Mouse (Mus musculus) embryonic facial prominence, embryonic 14.5 days (tissue): ENCODE measurements around the gene Gm45717. TPM values are rescaled to one million over a fixed set of nuclear protein-coding genes. Genes with fewer than 3 reads are reported as not detected.
"Not testable (repeated sequence)": the region's sequence is repeated elsewhere in the genome, so short reads cannot be mapped to it uniquely, and the experiment has no call there.

Source experiments
- ATAC-seq: fragments of 200-750 bp; cut with Nextera tagmentation; 2 replicates; pipeline ENCODE4 v1.8.0; 2017; ENCODE audit warnings: low read depth, moderate number of reproducible peaks, moderate TSS enrichment
- DNase-seq: peaks from one replicate; pipeline ENCODE4 v3.0.0-alpha.2; 2015; ENCODE audit warnings: low spot score
- H3K27ac ChIP-seq: fragments of 300-500 bp; sonication (generic); replicated peaks from 2 replicates; pipeline ENCODE4 v1.5.1; 2014; ENCODE audit warnings: low read depth, mild to moderate bottlenecking, low read length, moderate library complexity
- H3K27me3 ChIP-seq: fragments of 300-500 bp; sonication (generic); replicated peaks from 2 replicates; pipeline ENCODE4 v1.6.1; 2014; ENCODE audit warnings: low read length; ENCODE audit not compliant: control insufficient read depth, insufficient read depth
- H3K36me3 ChIP-seq: fragments of 300-500 bp; sonication (generic); 2 replicates; pipeline ENCODE4 v1.6.1; 2014; ENCODE audit warnings: low read length, mixed read lengths; ENCODE audit not compliant: control insufficient read depth, insufficient read depth
- H3K4me1 ChIP-seq: fragments of 300-500 bp; sonication (generic); 2 replicates; pipeline ENCODE4 v1.6.1; 2014; ENCODE audit warnings: antibody characterized with exemption, low read length; ENCODE audit not compliant: control insufficient read depth, insufficient read depth
- H3K4me2 ChIP-seq: fragments of 300-500 bp; sonication (generic); 2 replicates; pipeline ENCODE4 v1.6.1; 2014; ENCODE audit warnings: low read depth, mild to moderate bottlenecking, low read length, moderate library complexity, mixed read lengths
- H3K4me3 ChIP-seq: fragments of 300-500 bp; sonication (generic); 2 replicates; pipeline ENCODE4 v1.5.1; 2014; ENCODE audit warnings: low read depth, mild to moderate bottlenecking, low read length
- H3K9ac ChIP-seq: fragments of 300-500 bp; sonication (generic); 2 replicates; pipeline ENCODE4 v1.6.1; 2014; ENCODE audit warnings: low read depth, mild to moderate bottlenecking, low read length, moderate library complexity, mixed read lengths
- H3K9me3 ChIP-seq: fragments of 300-500 bp; sonication (generic); 2 replicates; pipeline ENCODE4 v1.6.1; 2016; ENCODE audit warnings: low read length; ENCODE audit not compliant: control insufficient read depth
- whole genome bisulfite sequencing: fragments of 180-500 bp; shearing (Covaris S2); extraction: QIAGEN DNeasy Blood & Tissue Kit; methylation state at CpG from one replicate; pipeline ENCODE4 v1.1.7; 2014; 5-methylcytosine and 5-hydroxymethylcytosine counted together
- polyA plus RNA-seq: library from polyadenylated mRNA; unstranded; fragments of >200 nt; fragmentation: Nextera tagmentation; extraction: Ambion mirVana; gene quantifications from 2 replicates; pipeline ENCODE4 v1.2.1, GENCODE M21; 2014

Gm45717 gene
- polyA plus RNA-seq, 1 experiment from 2014 or later: not detected

DNA sequence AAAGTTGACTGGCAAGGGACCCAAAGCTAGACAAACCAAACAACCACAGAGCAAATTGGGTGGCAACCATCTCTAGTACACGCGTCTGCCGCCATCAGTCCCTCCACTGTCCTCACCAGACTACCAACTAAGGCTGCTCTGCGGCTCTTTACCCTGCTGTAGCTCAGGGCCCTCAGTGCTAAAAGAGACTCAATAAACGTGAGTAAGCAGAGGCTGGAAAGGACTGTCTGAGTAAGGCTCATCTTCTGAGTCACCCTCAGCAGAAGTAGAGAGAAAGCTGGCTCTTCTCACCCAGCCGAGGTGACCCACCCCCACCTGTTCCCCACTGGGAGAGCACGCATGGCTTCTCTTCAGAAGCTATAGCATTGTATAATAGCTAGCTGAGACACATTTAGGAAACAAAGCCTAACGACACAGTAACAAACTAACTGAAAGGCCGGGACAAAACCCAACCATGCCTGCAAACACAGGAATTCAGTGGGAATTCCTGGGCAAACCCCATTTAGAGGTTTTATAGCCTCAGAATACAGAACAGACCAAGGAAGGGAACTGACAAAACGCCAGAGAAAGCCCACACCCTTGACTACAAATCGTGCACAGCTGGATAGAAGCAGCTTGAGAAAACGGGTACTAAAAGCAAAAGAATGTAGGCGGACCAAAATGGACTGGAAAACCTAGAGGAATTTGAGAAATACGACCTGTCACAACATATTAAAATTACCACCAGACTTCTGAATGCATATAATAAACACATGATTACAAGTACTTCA is 17.8 kb upstream of the Gm45717 start:
- Histone ChIP-seq H3K27ac (peak overlapping the region; percentile 53; the same call in 1 of the 2 replicates), H3K4me1 (peaks cover 27% of the 10 kb centered on the region), H3K36me3 (no peaks in the 10 kb centered on the region), H3K9me3 (no peaks in the 10 kb centered on the region), H3K27me3 (no peaks in the 10 kb centered on the region), H3K9ac (no peak overlapping the region), H3K4me2 (no peak overlapping the region), H3K4me3 (no peak overlapping the region)
- DNase-seq (peak; percentile 80), ATAC-seq (no peak)
- 27% methylated on average over 14 of the region's 14 CpGs for WGBS

DNA sequence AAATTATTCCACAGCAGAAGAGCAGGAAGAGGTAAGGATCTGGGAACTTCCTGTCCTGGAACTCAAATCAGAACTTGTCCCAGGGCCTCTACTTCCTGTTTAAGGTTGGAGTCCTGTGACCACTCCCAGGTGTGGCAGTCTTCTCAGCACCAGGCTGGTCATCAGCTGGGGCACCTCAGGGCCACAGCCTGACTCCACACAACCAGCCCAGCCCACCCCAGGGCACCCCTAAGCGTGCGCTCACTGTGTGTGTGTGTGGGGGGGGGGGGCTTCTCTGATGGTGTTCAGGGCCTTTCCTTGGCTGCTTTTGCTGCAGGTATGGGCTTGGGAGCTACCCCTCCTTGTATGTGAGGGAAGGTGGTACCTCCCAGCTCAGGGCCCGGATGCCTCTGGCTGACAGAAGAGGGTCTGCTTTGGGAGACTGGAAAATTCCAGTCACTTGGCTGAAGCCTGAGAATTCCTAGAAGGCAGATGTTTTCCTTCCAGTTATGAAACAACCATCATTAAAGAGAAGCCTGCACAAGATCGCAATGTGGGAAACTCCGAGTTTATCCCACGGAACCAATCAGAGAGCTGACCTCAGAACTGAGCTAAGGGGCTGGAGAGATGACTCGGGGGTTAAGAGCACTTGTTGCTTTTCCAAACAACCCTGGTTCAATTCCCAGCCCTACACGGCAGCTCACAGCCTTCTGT is 15.9 kb upstream of the Gm45717 start:
- WGBS: 57% methylated on average over 8 of the region's 8 CpGs
- Histone ChIP-seq H3K4me1 (peaks cover 36% of the 10 kb centered on the region), H3K4me3 (no peak overlapping the region)

DNA sequence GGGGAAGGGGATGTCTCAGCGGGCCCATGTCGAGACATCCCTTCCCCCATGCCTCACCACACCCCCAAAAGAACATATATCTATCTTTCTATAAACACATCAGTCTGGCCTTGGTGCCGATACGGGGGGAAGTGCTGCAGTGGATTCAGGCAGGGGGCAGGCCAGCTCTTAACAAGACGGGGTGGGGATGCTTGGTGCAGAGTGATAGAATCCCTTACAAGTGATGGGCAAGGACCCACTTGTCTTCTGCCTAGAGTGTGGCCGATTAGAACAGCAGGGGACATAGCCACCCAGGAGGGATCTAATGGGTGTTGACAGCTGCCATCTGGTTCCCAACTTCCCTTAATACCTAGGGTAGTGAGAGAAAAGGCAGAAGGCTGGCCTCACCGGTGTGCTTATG is 15.2 kb upstream of the Gm45717 start:
- H3K9me3 ChIP-seq: no peaks in the 10 kb centered on the region
- H3K36me3 ChIP-seq: no peaks in the 10 kb centered on the region
- no peak overlapping the region for H3K4me2 ChIP-seq
- H3K4me1 ChIP-seq: peaks cover 36% of the 10 kb centered on the region
- DNase-seq (no peak), ATAC-seq (no peak)
- H3K4me3 ChIP-seq: no peak overlapping the region
- H3K27ac ChIP-seq: peak overlapping the region; percentile 86
- 41% methylated on average over 7 of the region's 7 CpGs for WGBS
- H3K9ac ChIP-seq: no peak overlapping the region
- no peaks in the 10 kb centered on the region for H3K27me3 ChIP-seq

More for the DNA sequence above, 15.9 kb upstream of the Gm45717 start:
- DNase-seq (peak; percentile 79), ATAC-seq (peak; percentile 13; the same call in 1 of the 2 replicates)
- Histone ChIP-seq H3K9me3 (no peaks in the 10 kb centered on the region), H3K36me3 (no peaks in the 10 kb centered on the region), H3K27ac (peak overlapping the region; percentile 86), H3K27me3 (no peaks in the 10 kb centered on the region), H3K9ac (no peak overlapping the region), H3K4me2 (no peak overlapping the region)

DNA sequence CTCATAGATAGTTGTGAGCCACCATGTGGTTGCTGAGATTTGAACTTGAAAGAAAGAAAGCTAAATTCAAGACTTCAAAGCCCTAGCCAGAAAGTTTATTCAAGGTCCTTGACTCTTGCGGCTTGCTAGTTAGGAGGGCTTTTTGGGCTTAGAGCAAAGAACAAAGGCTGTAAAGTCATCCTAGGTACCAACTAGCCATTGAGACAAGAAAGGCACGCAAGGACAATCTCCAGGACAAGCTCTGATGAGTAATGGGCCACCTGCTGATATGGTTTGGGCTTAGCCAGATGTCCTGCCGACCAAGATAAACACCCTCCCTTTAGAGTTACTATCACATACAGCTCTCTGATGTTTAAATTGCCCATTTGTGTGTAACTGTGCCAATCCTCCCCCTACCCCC is 13.0 kb upstream of the Gm45717 start:
- DNase-seq, H3K9ac ChIP-seq, H3K36me3 ChIP-seq, ATAC-seq, H3K27me3 ChIP-seq, H3K4me3 ChIP-seq, H3K9me3 ChIP-seq, H3K27ac ChIP-seq: not testable (repeated sequence)
- Histone ChIP-seq H3K4me2 (peak overlapping the region; percentile 33), H3K4me1 (peaks cover 23% of the 10 kb centered on the region)
- 31% methylated on average over 3 of the region's 3 CpGs for WGBS

DNA sequence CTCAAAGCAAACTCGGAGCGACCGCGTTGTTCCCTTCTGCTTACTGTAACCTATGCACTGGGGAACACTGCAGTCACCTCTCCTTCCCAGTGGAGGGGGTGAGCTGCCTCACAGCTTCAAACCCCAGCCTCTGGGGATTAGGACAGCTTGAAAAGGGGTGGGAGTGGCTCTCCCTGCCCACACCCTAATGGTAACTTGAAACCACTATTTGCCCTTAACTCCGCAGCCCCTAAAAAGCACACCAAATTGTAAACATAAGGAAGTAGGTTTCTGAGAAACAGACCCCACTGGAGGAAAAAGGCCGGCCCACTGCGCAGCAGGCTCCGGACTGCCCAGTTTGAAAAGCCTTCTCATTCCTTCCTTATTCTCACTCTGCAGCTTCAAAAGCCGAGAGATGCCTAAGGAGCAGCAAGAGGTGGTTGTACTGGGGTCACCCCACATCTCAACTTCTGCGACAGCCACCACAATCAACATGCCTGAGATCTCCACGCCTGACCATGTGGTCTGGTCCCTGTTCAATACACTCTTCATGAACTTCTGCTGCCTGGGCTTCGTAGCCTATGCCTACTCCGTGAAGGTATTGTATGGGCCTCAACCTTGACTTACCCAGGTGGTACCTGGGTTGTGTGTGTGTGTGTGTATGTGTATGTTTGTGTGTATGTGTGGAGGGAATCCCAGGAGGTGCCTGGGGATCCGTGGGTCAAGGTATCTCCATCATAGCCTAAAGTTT is 12.3 kb upstream of the Gm45717 start:
- 0 out of 2 replicates have a peak overlapping the region, but pooled peaks have one; percentile 9 for H3K9ac ChIP-seq
- peaks cover 17% of the 10 kb centered on the region for H3K4me1 ChIP-seq
- H3K4me3 ChIP-seq: peak overlapping the region; percentile 0; the same call in 1 of the 2 replicates
- peak; percentile 90 for DNase-seq
- H3K9me3 ChIP-seq: no peaks in the 10 kb centered on the region
- no peaks in the 10 kb centered on the region for H3K27me3 ChIP-seq
- H3K27ac ChIP-seq: peak overlapping the region; percentile 67
- WGBS: 10% methylated on average over 14 of the region's 14 CpGs
- peak; percentile 88; the same call in 1 of the 2 replicates for ATAC-seq
- H3K36me3 ChIP-seq: no peaks in the 10 kb centered on the region
- H3K4me2 ChIP-seq: peak overlapping the region; percentile 33

DNA sequence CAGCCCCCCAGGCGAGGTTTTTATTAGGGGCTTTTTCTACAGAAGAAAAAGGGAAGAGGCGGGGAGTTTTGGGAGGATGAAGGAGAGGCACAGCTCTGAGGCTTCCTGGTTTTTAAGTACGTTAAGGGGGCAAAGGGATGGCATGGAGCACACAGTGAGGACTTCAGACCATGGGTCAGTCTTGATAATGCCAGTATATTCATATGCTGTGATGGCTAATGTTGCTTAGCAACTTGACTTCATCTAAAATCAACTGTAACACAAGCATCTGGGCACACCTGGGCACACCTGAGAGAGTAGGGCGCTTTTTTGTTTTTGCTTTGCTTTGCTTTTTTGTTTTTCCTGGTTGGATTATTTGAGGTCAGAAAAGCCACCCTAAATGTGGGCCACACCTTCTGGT is 11.2 kb upstream of the Gm45717 start, which contains the start of gene Ifitm1:
Ifitm1 (plus strand) TSS at position 301 of the 400 bp plus-strand sequence.
- no peak for DNase-seq
- Histone ChIP-seq H3K27me3 (no peaks in the 10 kb centered on the region), H3K4me3 (peak within 1 kb of the TSS; percentile 0; the same call in 1 of the 2 replicates), H3K27ac (peak within 1 kb of the TSS; percentile 67), H3K4me2 (peak within 1 kb of the TSS; percentile 33; the same call in 1 of the 2 replicates), H3K4me1 (peaks cover 15% of the 10 kb centered on the region), H3K36me3 (no peaks in the 10 kb centered on the region), H3K9me3 (no peaks in the 10 kb centered on the region), H3K9ac (peak within 1 kb of the TSS; percentile 9; the same call in 1 of the 2 replicates)
- 82% methylated on average over 4 of the region's 4 CpGs for WGBS
- ATAC-seq: no peak

DNA sequence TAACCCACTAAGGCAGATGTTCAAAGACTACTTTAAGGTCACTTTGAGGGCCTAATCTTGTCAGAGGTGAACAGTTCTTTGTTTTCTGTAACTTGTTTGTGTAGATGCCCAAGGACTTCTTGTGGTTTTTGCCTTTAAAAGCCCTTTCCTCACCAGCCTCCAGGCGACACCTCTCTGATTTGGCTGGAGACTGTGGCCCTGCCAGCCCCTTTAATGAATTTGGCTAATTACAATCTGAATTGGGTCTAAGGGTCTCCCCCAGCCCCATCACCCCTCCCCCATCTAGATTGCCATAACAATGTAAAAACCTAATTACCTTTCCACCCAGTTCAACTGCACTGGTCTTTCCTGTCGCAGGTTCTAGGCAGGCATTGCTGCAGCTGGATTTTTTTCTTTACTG is 7.0 kb upstream of the Gm45717 start:
- H3K9ac ChIP-seq: no peak overlapping the region
- no peak for DNase-seq
- 66% methylated on average over 2 of the region's 2 CpGs for WGBS
- H3K4me1 ChIP-seq: peaks cover 5% of the 10 kb centered on the region
- H3K4me2 ChIP-seq: no peak overlapping the region
- H3K4me3 ChIP-seq: no peak overlapping the region
- no peaks in the 10 kb centered on the region for H3K36me3 ChIP-seq
- no peak overlapping the region for H3K27ac ChIP-seq
- no peaks in the 10 kb centered on the region for H3K27me3 ChIP-seq
- H3K9me3 ChIP-seq: no peaks in the 10 kb centered on the region
- ATAC-seq: no peak

DNA sequence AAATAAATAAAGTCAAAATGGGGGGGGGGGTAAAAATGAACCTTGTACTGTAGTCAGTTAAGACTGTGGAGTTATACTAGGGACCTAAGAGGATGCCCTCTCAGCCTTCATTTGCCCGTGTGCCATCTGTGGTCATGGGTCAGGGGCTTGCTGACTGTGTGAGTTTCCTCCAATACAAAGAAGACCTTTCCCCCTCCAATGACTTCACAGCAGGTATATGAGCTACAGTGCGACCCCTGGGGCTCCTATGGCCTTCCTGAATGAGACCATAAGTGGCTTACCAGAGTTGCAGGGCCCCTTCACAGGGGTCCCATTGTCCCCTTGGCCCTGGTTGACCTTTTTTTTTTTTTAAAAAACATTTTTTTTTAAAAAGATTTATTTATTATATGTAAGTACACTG is 5.7 kb upstream of the Gm45717 start:
- DNase-seq (no peak), ATAC-seq (no peak)

More for the DNA sequence above, 5.7 kb upstream of the Gm45717 start:
- peaks cover 11% of the 10 kb centered on the region for H3K4me1 ChIP-seq
- no peaks in the 10 kb centered on the region for H3K9me3 ChIP-seq
- no peak overlapping the region for H3K4me2 ChIP-seq
- no peaks in the 10 kb centered on the region for H3K27me3 ChIP-seq
- no peak overlapping the region for H3K27ac ChIP-seq
- no peaks in the 10 kb centered on the region for H3K36me3 ChIP-seq
- no peak overlapping the region for H3K9ac ChIP-seq
- 46% methylated on average over 2 of the region's 2 CpGs for WGBS
- H3K4me3 ChIP-seq: no peak overlapping the region
